Mouse (Mus musculus) gastrocnemius, postnatal 36 days (tissue): Measurements from ENCODE around the gene Sarnp. TPM values are rescaled to one million over a fixed set of nuclear protein-coding genes. Genes with fewer than 3 reads are reported as not detected.
A peak's percentile ranks its signal among the peaks of the same experiment; 100 is the strongest.

Source experiments
- DNase-seq, 2 experiments: peaks; one replicate each; pipeline ENCODE4 v3.0.0; 2022
- intact Hi-C: fragments of 180-260 bp; cut with DNase I; formaldehyde crosslinking; loops from one replicate; pipeline ENCODE4 v1.15.1; 2025
- total RNA-seq, 2 experiments: library from RNA; stranded (reverse); gene quantifications; 2 replicates each; pipeline ENCODE4 v1.2.3; 2021

Gene Sarnp
- total RNA-seq, 2 experiments from 2014 or later = 25.2 to 27.2 TPM

DNA sequence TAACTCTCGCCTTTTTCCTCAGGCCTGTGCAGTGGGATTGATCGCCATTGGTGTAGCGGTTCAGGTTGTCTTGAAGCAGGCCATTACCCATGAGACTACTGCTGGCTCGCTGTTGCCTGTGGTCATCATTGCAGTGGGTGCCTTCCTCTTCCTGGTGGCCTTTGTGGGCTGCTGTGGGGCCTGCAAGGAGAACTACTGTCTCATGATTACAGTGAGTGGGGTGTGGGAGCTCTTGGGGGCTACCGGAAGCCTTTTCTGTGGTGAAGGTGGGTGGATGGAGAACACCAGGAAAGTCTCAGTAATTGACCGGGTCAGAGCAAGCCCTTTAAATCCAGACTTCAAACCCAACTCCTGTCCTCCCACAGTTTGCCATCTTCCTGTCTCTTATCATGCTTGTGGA lies 94.3 kb downstream of the Sarnp start:
- intact Hi-C loops = no loop called here

GRCm38 (mm10) chr10:128912268-128912667 lies 95.1 kb downstream of the Sarnp start:
- intact Hi-C loops = no loop called here
- no peak for DNase-seq

More for the DNA sequence above, 94.3 kb downstream of the Sarnp start:
- DNase-seq = no peak

GRCm38 (mm10) chr10:128912791-128913190 lies 95.7 kb downstream of the Sarnp start:
- intact Hi-C loops = no loop called here
- DNase-seq = no peak

DNA sequence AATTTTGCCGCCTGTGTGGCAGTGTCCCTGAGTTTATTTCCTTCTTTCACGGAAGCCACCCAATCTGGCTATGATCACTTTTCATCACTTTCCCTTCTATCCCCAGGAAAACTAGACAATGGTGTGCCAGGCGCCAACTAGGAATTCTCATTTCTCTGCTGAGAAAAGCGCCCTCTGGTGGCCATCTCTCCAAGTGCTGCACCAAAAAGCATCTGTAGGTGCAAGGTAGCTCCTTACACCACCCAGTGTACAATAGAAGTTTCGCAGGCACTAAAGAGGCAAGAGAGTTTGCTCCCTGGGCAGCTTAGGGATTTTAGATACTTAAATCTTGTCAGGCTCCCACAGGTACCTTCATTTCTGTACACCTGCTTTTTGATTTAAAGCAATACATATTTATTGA lies 96.1 kb downstream of the Sarnp start:
- peak; percentile 79 to 82 for DNase-seq
- intact Hi-C loops = no loop called here

- intact Hi-C loops = loop anchor here (2.0 kb wide), 1 partner anchor 33 kb away; no protein-coding TSS in a partner anchor
- DNase-seq = no peak
Measured at GRCm38 (mm10) chr10:128913696-128914095, 96.6 kb downstream of the Sarnp start.

DNA sequence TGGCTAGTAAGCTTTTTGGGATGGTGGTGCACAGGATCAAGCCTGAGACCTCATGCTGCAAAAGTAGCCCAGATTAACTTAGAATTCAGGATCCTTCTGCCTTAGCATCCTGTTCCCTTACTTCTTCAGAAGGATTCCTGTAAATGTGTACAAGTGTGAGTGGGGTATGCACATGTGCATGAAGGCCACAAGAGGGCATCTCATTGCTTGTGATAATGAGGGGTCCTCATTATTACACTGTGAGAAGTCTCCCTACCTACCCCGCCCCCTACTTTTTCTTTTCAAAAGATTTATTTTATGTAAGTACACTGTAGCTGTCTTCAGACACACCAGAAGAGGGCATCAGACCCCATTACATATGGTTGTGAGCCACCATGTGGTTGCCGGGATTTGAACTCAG lies 98.4 kb downstream of the Sarnp start:
- DNase-seq = no peak
- intact Hi-C loops = loop anchor here (2.0 kb wide), 1 partner anchor 31 kb away; no protein-coding TSS in a partner anchor

DNA sequence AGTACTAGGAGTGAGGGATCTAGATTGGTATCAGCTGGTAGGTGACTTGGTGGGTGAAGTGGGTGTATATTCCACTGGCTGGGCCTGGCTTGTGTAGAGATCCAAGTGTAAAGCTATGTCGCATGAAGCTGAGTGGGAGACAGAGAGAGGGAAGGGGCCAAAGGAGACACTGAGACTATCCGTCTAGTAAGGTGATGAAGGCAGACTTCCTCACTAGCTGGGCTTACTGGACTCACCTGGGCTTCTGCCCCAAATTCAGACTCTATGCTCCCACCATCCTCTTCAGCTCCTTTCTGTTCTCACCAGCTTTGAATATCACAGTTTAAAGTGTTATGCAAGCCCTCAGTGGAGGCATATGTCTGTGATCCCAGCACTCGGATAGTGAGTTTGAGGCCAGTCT lies 99.5 kb downstream of the Sarnp start:
- intact Hi-C loops = no loop called here
- no peak for DNase-seq

DNA sequence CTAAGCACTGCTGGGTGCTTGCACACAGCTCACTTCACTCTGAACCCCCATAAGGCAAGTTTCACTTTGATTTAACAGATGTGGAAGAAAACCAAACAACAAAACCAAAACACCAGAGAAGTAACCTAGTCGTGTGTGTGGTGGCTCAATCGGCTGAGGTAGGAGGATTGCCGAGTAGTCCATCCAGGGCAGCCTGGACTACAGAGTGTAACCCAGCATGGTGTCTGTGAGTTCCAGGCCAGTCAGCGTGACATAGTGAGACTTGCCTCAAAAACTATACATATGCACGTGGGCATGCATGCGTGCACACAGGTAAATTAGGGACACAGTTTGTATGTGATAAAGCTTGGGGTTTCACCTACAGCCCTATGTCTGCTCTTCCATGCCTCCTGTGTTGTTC lies 100.3 kb downstream of the Sarnp start:
- intact Hi-C loops = no loop called here
- no peak for DNase-seq

- intact Hi-C loops = no loop called here
- peak; percentile 68 to 77 for DNase-seq
Measured at GRCm38 (mm10) chr10:128918246-128918645, 101.1 kb downstream of the Sarnp start.

- no peak for DNase-seq
Measured at GRCm38 (mm10) chr10:128919203-128919631, 102.1 kb downstream of the Sarnp start.

DNA sequence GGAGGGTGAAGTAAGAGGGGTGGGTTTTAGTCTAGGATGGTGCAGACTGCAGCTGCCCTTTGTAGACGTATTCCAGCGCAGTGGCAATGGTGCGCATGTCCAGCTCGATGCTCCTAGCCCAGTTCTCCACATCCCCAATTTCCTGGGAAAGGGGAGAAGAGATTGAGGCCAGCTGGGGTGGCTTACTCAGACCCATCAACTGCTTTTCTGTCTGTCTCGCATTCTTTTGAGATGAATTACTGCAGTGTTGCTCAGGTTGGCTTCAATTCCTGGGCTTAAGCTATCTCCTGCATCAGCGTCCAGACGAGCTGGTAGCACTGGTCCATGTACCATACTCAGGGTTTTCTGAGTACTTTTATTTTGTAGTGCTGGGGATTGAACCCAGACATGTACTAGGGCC lies 102.8 kb downstream of the Sarnp start:
- intact Hi-C loops = no loop called here
- no peak for DNase-seq

More at GRCm38 (mm10) chr10:128919203-128919631, 102.1 kb downstream of the Sarnp start:
- intact Hi-C loops = no loop called here

GRCm38 (mm10) chr10:128920736-128921161 lies 103.6 kb downstream of the Sarnp start:
- no peak for DNase-seq
- intact Hi-C loops = no loop called here

GRCm38 (mm10) chr10:128921251-128921650 lies 104.1 kb downstream of the Sarnp start:
- intact Hi-C loops = no loop called here
- DNase-seq = no peak

DNA sequence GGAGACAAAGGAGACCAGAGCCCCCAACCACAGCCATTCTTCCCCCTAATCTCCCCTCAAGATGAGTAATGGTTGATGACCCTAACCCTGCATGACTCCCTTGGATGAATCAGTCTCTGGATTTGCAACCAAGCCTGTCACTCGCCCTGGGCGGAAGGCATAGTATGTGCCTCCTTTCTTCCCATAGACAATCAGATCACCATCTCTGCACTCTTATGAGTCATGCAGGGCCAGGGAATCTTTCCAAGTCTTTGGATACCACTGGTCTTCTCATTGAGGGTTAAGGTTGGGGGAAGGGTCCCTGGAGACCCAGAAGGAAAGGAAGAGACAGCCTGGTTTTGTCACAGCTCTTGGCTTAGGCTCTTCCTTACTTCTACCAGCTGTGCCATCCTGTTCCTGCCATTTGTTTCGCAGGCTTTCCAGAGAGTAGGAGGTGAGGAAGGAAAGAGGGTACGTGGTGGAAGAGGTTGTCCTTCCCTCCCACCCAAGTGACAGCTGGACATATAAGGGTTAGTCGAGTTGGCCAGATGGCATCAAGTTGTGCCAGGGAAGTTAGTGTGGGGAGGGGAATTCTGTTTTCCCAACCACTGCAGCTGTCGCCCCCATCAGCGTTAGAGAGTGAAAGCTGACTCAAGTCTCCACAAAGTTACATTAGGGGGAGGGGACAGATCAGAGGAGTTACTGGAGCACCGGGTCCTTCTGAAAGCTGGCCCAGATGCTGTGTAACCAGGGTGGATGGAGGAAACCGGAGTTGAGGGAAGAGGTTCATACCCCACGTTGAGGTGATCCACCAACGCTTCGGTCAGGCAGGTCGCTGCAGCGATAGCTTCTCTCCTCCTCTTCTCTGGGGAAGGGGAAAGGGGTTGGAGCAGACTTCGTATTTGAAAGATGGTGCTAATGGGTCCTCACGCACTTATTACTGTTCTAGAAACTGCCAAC lies 105.0 kb downstream of the Sarnp start:
- intact Hi-C loops = no loop called here
- DNase-seq = no peak

DNA sequence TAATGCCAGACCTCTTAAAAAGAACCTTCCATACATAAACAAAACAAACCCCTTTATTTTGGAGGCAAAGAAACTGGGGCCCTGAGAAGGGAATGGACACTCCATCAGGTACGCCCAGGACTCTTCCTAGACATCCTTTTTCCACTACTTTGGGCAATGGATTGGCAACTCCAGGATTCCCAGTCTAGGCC lies 105.6 kb downstream of the Sarnp start, which contains the start of gene Rdh5:
Gene Rdh5 (minus strand): TSS at position 67 of the 191 bp plus-strand sequence.
- intact Hi-C loops = no loop called here
- no peak for DNase-seq

GRCm38 (mm10) chr10:128923013-128923691 lies 106.0 kb downstream of the Sarnp start:
- peak; percentile 90 to 95 for DNase-seq
- intact Hi-C loops = no loop called here

DNA sequence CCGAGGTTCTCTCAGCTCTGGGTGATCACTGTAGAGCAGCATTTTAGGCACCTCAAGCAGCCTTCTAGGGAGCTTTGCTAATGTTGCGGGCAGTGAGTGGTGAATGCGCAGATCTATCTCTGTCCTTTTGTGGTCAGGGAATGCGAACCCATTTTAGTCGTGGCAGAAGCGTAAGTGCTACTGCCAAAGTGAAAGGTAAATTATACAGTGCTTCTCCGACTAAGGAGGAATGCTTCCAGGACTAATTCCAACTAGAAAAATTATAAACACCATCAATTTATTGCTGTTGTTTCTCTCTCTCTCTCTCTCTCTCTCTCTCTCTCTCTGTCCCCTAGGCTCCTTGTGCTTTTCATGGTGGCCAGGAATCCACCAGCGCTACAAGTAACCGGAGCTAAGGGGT lies 106.8 kb downstream of the Sarnp start, which contains the start of gene Bloc1s1:
Gene Bloc1s1 (minus strand): TSS at position 101 of the 400 bp plus-strand sequence.
- DNase-seq = no peak
- intact Hi-C loops = no loop called here

Other genes starting within 250 kb of the Sarnp start
- gene Erbb3, start 227.7 kb upstream of the Sarnp start, total RNA-seq = 1 to 10 TPM; 2.1 to 4.6 TPM
- gene Rps26, start 190.6 kb upstream of the Sarnp start, total RNA-seq = 100 to 1,000 TPM; 289 to 338 TPM
- under 1 TPM; 0.26 to 0.69 TPM for gene Ikzf4, start 171.3 kb upstream of the Sarnp start, total RNA-seq
- gene Suox, start 143.3 kb upstream of the Sarnp start, total RNA-seq = 10 to 100 TPM; 19.4 to 20.3 TPM
- 10 to 100 TPM; 80.4 to 90.1 TPM for gene Rab5b, start 121.1 kb upstream of the Sarnp start, total RNA-seq
- gene Pmel, start 113.1 kb upstream of the Sarnp start, total RNA-seq = under 1 TPM in 1 of 2 experiments, not detected in 1; 0.22 TPM
- 1 to 10 TPM; 4.6 to 5.5 TPM for gene Cdk2, start 112.3 kb upstream of the Sarnp start, total RNA-seq
- 1 to 10 TPM; 7.7 to 9.8 TPM for gene Dgka, start 72.5 kb upstream of the Sarnp start, total RNA-seq
- 10 to 100 TPM in 1 of 2 experiments, 1 to 10 TPM in 1; 8.8 to 11.7 TPM for gene Pym1, start 69.4 kb upstream of the Sarnp start, total RNA-seq
- 1 to 10 TPM in 1 of 2 experiments, under 1 TPM in 1; 0.92 to 2.6 TPM for gene Mmp19, start 26.4 kb upstream of the Sarnp start, total RNA-seq
- 10 to 100 TPM; 19.1 to 20.0 TPM for gene Dnajc14, start 13.3 kb upstream of the Sarnp start, total RNA-seq
- 1 to 10 TPM; 2.9 to 3.2 TPM for gene Tmem198b, start 13.0 kb upstream of the Sarnp start, total RNA-seq
- gene Ormdl2, start 4.3 kb downstream of the Sarnp start, total RNA-seq = 1 to 10 TPM; 3.4 to 3.5 TPM
- gene Gdf11, start 74.4 kb downstream of the Sarnp start, total RNA-seq = 1 to 10 TPM; 2.8 to 5.8 TPM
- gene Cd63, start 83.7 kb downstream of the Sarnp start, total RNA-seq = 100 to 1,000 TPM in 1 of 2 experiments, 10 to 100 TPM in 1; 94.8 to 103 TPM
- 1 to 10 TPM; 3.5 to 4.1 TPM for gene Rdh5, start 105.6 kb downstream of the Sarnp start, total RNA-seq
- 100 to 1,000 TPM; 146 to 165 TPM for gene Bloc1s1, start 106.7 kb downstream of the Sarnp start, total RNA-seq
- 10 to 100 TPM; 47.9 to 60.1 TPM for gene Itga7, start 116.5 kb downstream of the Sarnp start, total RNA-seq
- under 1 TPM in 1 of 2 experiments, not detected in 1; 0.28 TPM for gene Mettl7b, start 143.7 kb downstream of the Sarnp start, total RNA-seq
- not detected for gene Olfr9, start 172.1 kb downstream of the Sarnp start, total RNA-seq
- gene Olfr763, start 193.5 kb downstream of the Sarnp start, total RNA-seq = not detected
- gene Olfr764-ps1, start 222.6 kb downstream of the Sarnp start, total RNA-seq = not detected
- not detected for gene Olfr765, start 232.7 kb downstream of the Sarnp start, total RNA-seq